Mouse (Mus musculus): ENCODE measurements around the gene 6030468B19Rik. TPM values are rescaled to one million over a fixed set of nuclear protein-coding genes. Genes with fewer than 3 reads are reported as not detected.
"Not testable (repeated sequence)": the region's sequence is repeated elsewhere in the genome, so short reads cannot be mapped to it uniquely, and the experiment has no call there.

The 6030468B19Rik gene
- polyA plus RNA-seq, 1 experiment = not detected

DNA sequence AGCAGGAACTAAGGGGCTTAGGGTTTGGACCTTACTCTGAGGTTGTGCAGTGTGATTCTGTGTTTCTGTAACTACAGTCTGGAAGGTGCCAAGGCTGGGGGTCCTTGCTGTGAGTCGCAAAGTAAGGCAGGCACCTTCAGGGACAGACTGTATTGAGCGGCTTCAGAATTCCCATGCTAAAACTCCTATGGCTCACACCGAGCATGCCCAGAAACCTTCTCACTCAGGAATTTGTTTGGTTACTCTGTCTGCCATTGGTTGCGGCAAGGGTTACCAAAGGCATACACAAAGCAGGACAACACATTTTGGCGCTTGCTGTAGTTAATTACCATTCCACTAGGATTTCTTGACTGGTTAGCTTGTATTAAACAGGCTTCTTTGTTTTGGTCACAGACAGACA is 28.7 kb downstream of the 6030468B19Rik start:
- no peak overlapping the region for H3K27ac ChIP-seq (replicated peaks; ENCODE audit: low read depth, low read length)
- no peak overlapping the region for H3K4me3 ChIP-seq (ENCODE audit: insufficient read depth, low read depth, low read length)
- peaks cover 35% of the 10 kb centered on the region for H3K4me1 ChIP-seq (ENCODE audit: control insufficient read depth, insufficient read depth, insufficient read length, low read length)

GRCm38 (mm10) chr11:117826916-117827315 is 29.5 kb downstream of the 6030468B19Rik start:
- H3K4me1 ChIP-seq (ENCODE audit: control insufficient read depth, insufficient read depth, insufficient read length, low read length) = peaks cover 37% of the 10 kb centered on the region
- no peak overlapping the region for H3K27ac ChIP-seq (replicated peaks; ENCODE audit: low read depth, low read length)

GRCm38 (mm10) chr11:117827386-117827785 is 29.9 kb downstream of the 6030468B19Rik start:
- H3K27ac ChIP-seq (replicated peaks; ENCODE audit: low read depth, low read length) = no peak overlapping the region
- peaks cover 39% of the 10 kb centered on the region for H3K4me1 ChIP-seq (ENCODE audit: control insufficient read depth, insufficient read depth, insufficient read length, low read length)
- H3K4me3 ChIP-seq (ENCODE audit: insufficient read depth, low read depth, low read length) = no peak overlapping the region

More at GRCm38 (mm10) chr11:117826916-117827315, 29.5 kb downstream of the 6030468B19Rik start:
- H3K4me3 ChIP-seq (ENCODE audit: insufficient read depth, low read depth, low read length) = no peak overlapping the region

GRCm38 (mm10) chr11:117828149-117828887 is 30.9 kb downstream of the 6030468B19Rik start:
- Histone ChIP-seq H3K4me3 (ENCODE audit: insufficient read depth, low read depth, low read length) (no peak overlapping the region), H3K27ac (replicated peaks; ENCODE audit: low read depth, low read length) (peak overlapping the region; percentile 69), H3K4me1 (ENCODE audit: control insufficient read depth, insufficient read depth, insufficient read length, low read length) (peaks cover 31% of the 10 kb centered on the region)

GRCm38 (mm10) chr11:117828888-117829604 is 31.6 kb downstream of the 6030468B19Rik start:
- Histone ChIP-seq H3K27ac (replicated peaks; ENCODE audit: low read depth, low read length) (peak overlapping the region; percentile 69), H3K4me3 (ENCODE audit: insufficient read depth, low read depth, low read length) (no peak overlapping the region), H3K4me1 (ENCODE audit: control insufficient read depth, insufficient read depth, insufficient read length, low read length) (peaks cover 31% of the 10 kb centered on the region)

DNA sequence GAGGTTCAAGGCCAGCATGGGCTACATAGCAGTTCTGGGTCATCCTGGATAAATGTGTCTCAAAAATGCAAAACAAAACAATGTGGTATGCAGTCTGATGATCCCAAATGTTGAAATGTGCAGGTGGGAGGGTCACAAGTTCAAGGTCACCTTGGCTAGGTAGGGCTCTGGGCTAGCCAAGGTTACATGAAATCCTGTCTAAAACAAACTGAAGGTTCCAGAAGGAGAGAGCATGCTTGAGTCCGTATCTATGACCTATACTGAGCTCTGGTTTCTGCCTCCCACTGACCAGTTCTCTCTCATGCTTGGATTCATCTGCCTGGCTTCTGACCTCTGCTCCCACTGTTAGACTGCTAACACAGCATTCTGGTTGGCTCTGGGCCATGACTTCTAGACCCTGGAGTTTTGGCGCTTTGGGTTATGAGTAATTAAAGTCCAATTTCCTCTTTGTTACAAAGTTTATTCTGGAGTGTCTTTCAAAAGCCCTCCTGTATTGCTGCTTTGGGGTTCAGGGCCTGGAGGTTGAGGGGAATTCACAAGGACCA is 32.3 kb downstream of the 6030468B19Rik start:
- peaks cover 31% of the 10 kb centered on the region for H3K4me1 ChIP-seq (ENCODE audit: control insufficient read depth, insufficient read depth, insufficient read length, low read length)
- peak overlapping the region; percentile 62 for H3K27ac ChIP-seq (replicated peaks; ENCODE audit: low read depth, low read length)

GRCm38 (mm10) chr11:117830401-117830800 is 32.9 kb downstream of the 6030468B19Rik start:
- Histone ChIP-seq H3K4me3 (ENCODE audit: insufficient read depth, low read depth, low read length) (no peak overlapping the region), H3K27ac (replicated peaks; ENCODE audit: low read depth, low read length) (peak overlapping the region; percentile 62), H3K4me1 (ENCODE audit: control insufficient read depth, insufficient read depth, insufficient read length, low read length) (peaks cover 31% of the 10 kb centered on the region)

More for the DNA sequence above, 32.3 kb downstream of the 6030468B19Rik start:
- H3K4me3 ChIP-seq (ENCODE audit: insufficient read depth, low read depth, low read length) = no peak overlapping the region

- Histone ChIP-seq H3K4me3 (ENCODE audit: insufficient read depth, low read depth, low read length) (peak overlapping the region; percentile 73), H3K4me1 (ENCODE audit: control insufficient read depth, insufficient read depth, insufficient read length, low read length) (peaks cover 28% of the 10 kb centered on the region), H3K27ac (replicated peaks; ENCODE audit: low read depth, low read length) (no peak overlapping the region)
Observed at GRCm38 (mm10) chr11:117832086-117832969, 34.9 kb downstream of the 6030468B19Rik start.

- not testable (repeated sequence) for H3K4me3 ChIP-seq (ENCODE audit: insufficient read depth, low read depth, low read length); H3K27ac ChIP-seq (replicated peaks; ENCODE audit: low read depth, low read length)
- peaks cover 21% of the 10 kb centered on the region for H3K4me1 ChIP-seq (ENCODE audit: control insufficient read depth, insufficient read depth, insufficient read length, low read length)
Observed at GRCm38 (mm10) chr11:117833509-117833908, 36.0 kb downstream of the 6030468B19Rik start.

GRCm38 (mm10) chr11:117834086-117834485 is 36.6 kb downstream of the 6030468B19Rik start:
- Histone ChIP-seq H3K4me3 (ENCODE audit: insufficient read depth, low read depth, low read length) (no peak overlapping the region), H3K27ac (replicated peaks; ENCODE audit: low read depth, low read length) (no peak overlapping the region), H3K4me1 (ENCODE audit: control insufficient read depth, insufficient read depth, insufficient read length, low read length) (peaks cover 17% of the 10 kb centered on the region)

GRCm38 (mm10) chr11:117836306-117836705 is 38.8 kb downstream of the 6030468B19Rik start:
- Histone ChIP-seq H3K4me3 (ENCODE audit: insufficient read depth, low read depth, low read length) (peak overlapping the region; percentile 44), H3K27ac (replicated peaks; ENCODE audit: low read depth, low read length) (no peak overlapping the region), H3K4me1 (ENCODE audit: control insufficient read depth, insufficient read depth, insufficient read length, low read length) (peaks cover 4% of the 10 kb centered on the region; the same call in 1 of the 2 replicates)

- Histone ChIP-seq H3K4me1 (ENCODE audit: control insufficient read depth, insufficient read depth, insufficient read length, low read length) (no peaks in the 10 kb centered on the region), H3K27ac (replicated peaks; ENCODE audit: low read depth, low read length) (no peak overlapping the region), H3K4me3 (ENCODE audit: insufficient read depth, low read depth, low read length) (no peak overlapping the region)
Observed at GRCm38 (mm10) chr11:117838572-117838971, 41.1 kb downstream of the 6030468B19Rik start.

DNA sequence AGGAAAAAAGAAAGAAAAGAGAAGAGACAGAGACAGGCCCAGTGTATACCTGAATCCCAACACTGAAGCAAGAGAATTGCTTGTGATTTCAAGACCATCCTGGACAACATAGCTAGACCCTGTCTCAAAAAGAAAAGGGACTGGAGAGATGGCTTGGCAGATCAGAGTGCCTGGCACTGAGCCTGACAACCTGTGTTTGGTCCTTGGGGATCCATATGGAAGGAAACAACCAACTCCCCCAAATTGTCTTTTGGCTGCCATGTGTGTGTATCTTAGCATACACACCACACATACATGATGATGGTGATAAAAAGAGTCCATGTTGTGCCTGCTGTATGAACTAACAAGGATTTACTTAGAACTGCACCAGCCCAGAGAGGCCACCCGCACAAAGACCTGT is 41.6 kb downstream of the 6030468B19Rik start:
- Histone ChIP-seq H3K27ac (replicated peaks; ENCODE audit: low read depth, low read length) (no peak overlapping the region), H3K4me3 (ENCODE audit: insufficient read depth, low read depth, low read length) (no peak overlapping the region), H3K4me1 (ENCODE audit: control insufficient read depth, insufficient read depth, insufficient read length, low read length) (no peaks in the 10 kb centered on the region)

GRCm38 (mm10) chr11:117840910-117841309 is 43.5 kb downstream of the 6030468B19Rik start:
- Histone ChIP-seq H3K4me1 (ENCODE audit: control insufficient read depth, insufficient read depth, insufficient read length, low read length) (no peaks in the 10 kb centered on the region), H3K27ac (replicated peaks; ENCODE audit: low read depth, low read length) (no peak overlapping the region), H3K4me3 (ENCODE audit: insufficient read depth, low read depth, low read length) (no peak overlapping the region)
